Mouse (Mus musculus): Measurements from ENCODE around the gene 1700088E04Rik. TPM values are rescaled to one million over a fixed set of nuclear protein-coding genes. Genes with fewer than 3 reads are reported as not detected.

1700088E04Rik gene
- total RNA-seq, 2 experiments from 2014 or later, result 12.2 to 16.5 TPM

GRCm38 (mm10) chr15:79108421-79109320 lies 32.4 kb downstream of the 1700088E04Rik start, which contains the start of gene Micall1:
Gene Micall1 (plus strand): TSS chr15:79108898.
- intact Hi-C loops (cut with DNase I), result no loop called here
- peak in 1 of 2 experiments; percentile 83 for DNase-seq (ENCODE audit: extremely low spot score in 1 of 2, low spot score in 2 of 2)

- DNase-seq (ENCODE audit: extremely low spot score in 1 of 2, low spot score in 2 of 2), result no peak
- intact Hi-C loops (cut with DNase I), result no loop called here
Observed at GRCm38 (mm10) chr15:79107966-79108365, 33.1 kb downstream of the 1700088E04Rik start.

GRCm38 (mm10) chr15:79105804-79106203 lies 35.2 kb downstream of the 1700088E04Rik start:
- intact Hi-C loops (cut with DNase I), result no loop called here
- no peak for DNase-seq (ENCODE audit: extremely low spot score in 1 of 2, low spot score in 2 of 2)

GRCm38 (mm10) chr15:79103264-79103663 lies 37.8 kb downstream of the 1700088E04Rik start:
- no peak for DNase-seq (ENCODE audit: extremely low spot score in 1 of 2, low spot score in 2 of 2)

GRCm38 (mm10) chr15:79101531-79101930 lies 39.5 kb downstream of the 1700088E04Rik start:
- no peak for DNase-seq (ENCODE audit: extremely low spot score in 1 of 2, low spot score in 2 of 2)
- intact Hi-C loops (cut with DNase I), result no loop called here

More at GRCm38 (mm10) chr15:79103264-79103663, 37.8 kb downstream of the 1700088E04Rik start:
- intact Hi-C loops (cut with DNase I), result no loop called here

- DNase-seq (ENCODE audit: extremely low spot score in 1 of 2, low spot score in 2 of 2), result no peak
- intact Hi-C loops (cut with DNase I), result no loop called here
Observed at GRCm38 (mm10) chr15:79100391-79100790, 40.7 kb downstream of the 1700088E04Rik start.

- no peak for DNase-seq (ENCODE audit: extremely low spot score in 1 of 2, low spot score in 2 of 2)
- intact Hi-C loops (cut with DNase I), result loop anchor here (5.0 kb wide), 1 partner anchor 43 kb away; the partner anchor contains the start of genes 1700088E04Rik and Polr2f
Observed at GRCm38 (mm10) chr15:79099456-79099855, 41.6 kb downstream of the 1700088E04Rik start.

- intact Hi-C loops (cut with DNase I), result loop anchor here (5.0 kb wide), 1 partner anchor 43 kb away; the partner anchor contains the start of genes 1700088E04Rik and Polr2f
- DNase-seq (ENCODE audit: extremely low spot score in 1 of 2, low spot score in 2 of 2), result peak in 1 of 2 experiments; percentile 66
Observed at GRCm38 (mm10) chr15:79098868-79099267, 42.2 kb downstream of the 1700088E04Rik start.

GRCm38 (mm10) chr15:79098220-79098619 lies 42.8 kb downstream of the 1700088E04Rik start:
- intact Hi-C loops (cut with DNase I), result loop anchor here (5.0 kb wide), 1 partner anchor 44 kb away; the partner anchor contains the start of genes 1700088E04Rik and Polr2f

GRCm38 (mm10) chr15:79097611-79098025 lies 43.4 kb downstream of the 1700088E04Rik start:
- peak in 1 of 2 experiments; percentile 69 for DNase-seq (ENCODE audit: extremely low spot score in 1 of 2, low spot score in 2 of 2)
- intact Hi-C loops (cut with DNase I), result loop anchor here (5.0 kb wide), 1 partner anchor 45 kb away; the partner anchor contains the start of genes 1700088E04Rik and Polr2f

More at GRCm38 (mm10) chr15:79098220-79098619, 42.8 kb downstream of the 1700088E04Rik start:
- DNase-seq (ENCODE audit: extremely low spot score in 1 of 2, low spot score in 2 of 2), result no peak

GRCm38 (mm10) chr15:79097135-79097534 lies 43.9 kb downstream of the 1700088E04Rik start:
- no peak for DNase-seq (ENCODE audit: extremely low spot score in 1 of 2, low spot score in 2 of 2)
- intact Hi-C loops (cut with DNase I), result loop anchor here (5.0 kb wide), 1 partner anchor 45 kb away; the partner anchor contains the start of genes 1700088E04Rik and Polr2f

GRCm38 (mm10) chr15:79096556-79096955 lies 44.5 kb downstream of the 1700088E04Rik start:
- intact Hi-C loops (cut with DNase I), result loop anchor here (5.0 kb wide), 1 partner anchor 46 kb away; the partner anchor contains the start of genes 1700088E04Rik and Polr2f
- peak in 1 of 2 experiments; percentile 54 for DNase-seq (ENCODE audit: extremely low spot score in 1 of 2, low spot score in 2 of 2)

GRCm38 (mm10) chr15:79095483-79095882 lies 45.6 kb downstream of the 1700088E04Rik start:
- intact Hi-C loops (cut with DNase I), result loop anchor here (5.0 kb wide), 1 partner anchor 47 kb away; the partner anchor contains the start of genes 1700088E04Rik and Polr2f
- DNase-seq (ENCODE audit: extremely low spot score in 1 of 2, low spot score in 2 of 2), result no peak

GRCm38 (mm10) chr15:79093083-79093839 lies 47.8 kb downstream of the 1700088E04Rik start:
- peak in 1 of 2 experiments; percentile 55 for DNase-seq (ENCODE audit: extremely low spot score in 1 of 2, low spot score in 2 of 2)
- intact Hi-C loops (cut with DNase I), result no loop called here

GRCm38 (mm10) chr15:79092284-79092683 lies 48.8 kb downstream of the 1700088E04Rik start:
- intact Hi-C loops (cut with DNase I), result no loop called here
- no peak for DNase-seq (ENCODE audit: extremely low spot score in 1 of 2, low spot score in 2 of 2)

- intact Hi-C loops (cut with DNase I), result loop anchor here (5.0 kb wide), 1 partner anchor 63 kb away; the partner anchor contains the start of genes 1700088E04Rik and Polr2f
- DNase-seq (ENCODE audit: extremely low spot score in 1 of 2, low spot score in 2 of 2), result no peak
Observed at GRCm38 (mm10) chr15:79079567-79079966, 61.5 kb downstream of the 1700088E04Rik start.

Data from left cerebral cortex, postnatal 10 days (tissue).